Mouse (Mus musculus) limb, embryonic 12.5 days (tissue): ENCODE measurements around the gene Asic2. TPM values are rescaled to one million over a fixed set of nuclear protein-coding genes. Genes with fewer than 3 reads are reported as not detected.

Experiments
- ATAC-seq: fragments of 200-750 bp; cut with Nextera tagmentation; 2 replicates; pipeline ENCODE4 v1.8.0; 2017; ENCODE audit warnings: low read depth, moderate TSS enrichment; ENCODE audit not compliant: insufficient number of reproducible peaks, insufficient read depth, low FRiP score, low TSS enrichment
- H3K27ac ChIP-seq: fragments of 300-500 bp; sonication (generic); 2 replicates; pipeline ENCODE4 v1.5.1; 2016; ENCODE audit warnings: mild to moderate bottlenecking, moderate library complexity
- H3K27me3 ChIP-seq: fragments of 300-500 bp; sonication (generic); 2 replicates; pipeline ENCODE4 v1.6.1; 2016; ENCODE audit warnings: mild to moderate bottlenecking, moderate library complexity
- H3K36me3 ChIP-seq: fragments of 300-500 bp; sonication (generic); 2 replicates; pipeline ENCODE4 v1.6.1; 2016; ENCODE audit warnings: mild to moderate bottlenecking, moderate library complexity
- H3K4me1 ChIP-seq: fragments of 300-500 bp; sonication (generic); replicated peaks from 2 replicates; pipeline ENCODE4 v1.6.1; 2016
- H3K4me2 ChIP-seq: fragments of 300-500 bp; sonication (generic); 2 replicates; pipeline ENCODE4 v1.6.1; 2016; ENCODE audit warnings: mild to moderate bottlenecking, moderate library complexity
- H3K4me3 ChIP-seq: fragments of 300-500 bp; sonication (generic); replicated peaks from 2 replicates; pipeline ENCODE4 v1.5.1; 2016; ENCODE audit warnings: mild to moderate bottlenecking
- H3K9ac ChIP-seq: fragments of 300-500 bp; sonication (generic); replicated peaks from 2 replicates; pipeline ENCODE4 v1.6.1; 2016; ENCODE audit warnings: mild to moderate bottlenecking, moderate library complexity
- H3K9me3 ChIP-seq: fragments of 300-500 bp; sonication (generic); 2 replicates; pipeline ENCODE4 v1.6.1; 2016; ENCODE audit warnings: mild to moderate bottlenecking, moderate library complexity
- WGBS: fragments of 180-500 bp; shearing (Covaris S2); methylation state at CpG from one replicate; pipeline ENCODE4 v1.1.7; 2016; 5-methylcytosine and 5-hydroxymethylcytosine counted together
- polyA plus RNA-seq: library from polyadenylated mRNA; unstranded; fragments of >200 nt; fragmentation: Nextera tagmentation; extraction: Ambion mirVana; gene quantifications from 2 replicates; pipeline ENCODE4 v1.2.1, GENCODE M21; 2016

The Asic2 gene
- polyA plus RNA-seq, 1 experiment from 2014 or later, result 0.51 TPM

DNA sequence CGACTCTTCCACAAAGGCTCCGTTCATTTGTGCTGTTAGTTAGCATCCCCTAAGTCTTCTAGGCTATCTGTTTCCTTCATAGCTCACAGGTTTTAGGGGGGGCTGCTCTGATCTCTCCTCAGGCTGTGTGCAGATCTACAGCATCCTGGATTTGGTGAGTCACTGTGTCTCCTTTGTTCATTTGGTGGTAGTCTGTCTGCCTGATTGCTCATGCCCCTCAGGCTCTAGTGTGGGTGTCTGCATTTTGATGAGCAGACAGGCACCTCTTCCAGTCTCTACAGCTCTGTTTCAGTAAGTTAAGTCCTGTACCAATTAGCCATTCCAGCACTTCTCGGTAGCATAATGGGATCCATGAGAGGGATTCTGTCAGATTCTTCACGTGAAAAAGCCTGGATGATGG lies 129.8 kb downstream of the Asic2 start:
- no peak overlapping the region for H3K4me3 ChIP-seq
- H3K4me1 ChIP-seq, result no peaks in the 10 kb centered on the region
- H3K4me2 ChIP-seq, result no peak overlapping the region
- H3K27ac ChIP-seq, result no peak overlapping the region
- no peak for ATAC-seq
- no peaks in the 10 kb centered on the region for H3K27me3 ChIP-seq
- H3K36me3 ChIP-seq, result no peaks in the 10 kb centered on the region
- no peak overlapping the region for H3K9ac ChIP-seq
- H3K9me3 ChIP-seq, result no peaks in the 10 kb centered on the region
- 66% methylated on average over 4 of the region's 4 CpGs for WGBS

DNA sequence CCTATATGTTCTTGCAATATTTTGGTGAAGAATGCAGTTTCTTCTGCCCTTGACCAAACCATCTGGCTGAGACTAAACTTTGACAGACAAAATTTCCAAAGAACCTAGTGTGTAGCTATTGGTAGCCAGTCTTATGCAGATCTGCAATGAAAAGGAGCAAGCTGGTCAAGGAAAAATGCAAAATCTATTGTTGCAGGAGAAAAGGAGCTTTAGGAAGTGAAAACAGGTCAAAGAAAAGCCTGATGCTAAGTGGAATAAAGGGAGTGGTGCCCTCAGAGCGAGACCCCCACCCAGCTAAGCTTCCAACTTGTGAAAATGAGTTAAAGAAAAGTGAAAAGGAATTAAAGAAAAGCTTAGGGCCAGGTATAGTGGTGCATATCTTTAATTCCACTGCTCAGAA lies 135.9 kb downstream of the Asic2 start:
- no peaks in the 10 kb centered on the region for H3K9me3 ChIP-seq
- H3K36me3 ChIP-seq, result no peaks in the 10 kb centered on the region
- no peak overlapping the region for H3K27ac ChIP-seq
- no peak overlapping the region for H3K4me3 ChIP-seq
- no peaks in the 10 kb centered on the region for H3K27me3 ChIP-seq
- H3K4me1 ChIP-seq, result no peaks in the 10 kb centered on the region
- no peak for ATAC-seq
- no peak overlapping the region for H3K9ac ChIP-seq
- WGBS, result 78% methylated on average over 1 of the region's 1 CpGs
- H3K4me2 ChIP-seq, result no peak overlapping the region

DNA sequence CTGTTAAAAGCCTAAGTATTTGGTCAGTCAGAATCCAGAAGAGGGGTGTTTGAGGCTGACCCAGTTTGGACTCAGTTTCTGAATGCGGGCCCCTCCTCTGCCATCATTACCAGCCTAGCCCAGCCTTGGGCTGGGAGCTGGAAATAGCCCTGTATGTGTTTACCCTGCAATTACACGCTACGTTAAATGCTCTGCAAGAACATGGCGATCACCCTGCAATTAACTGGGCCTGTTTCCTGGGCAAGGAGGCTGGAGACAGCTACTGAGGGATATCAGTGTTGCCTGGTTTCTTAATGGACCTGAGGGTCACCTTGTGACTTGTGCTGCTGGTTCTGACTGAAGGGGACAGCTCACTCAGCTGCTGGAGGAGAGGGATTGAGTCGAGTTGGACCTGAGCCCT lies 151.7 kb downstream of the Asic2 start:
- ATAC-seq, result no peak
- WGBS, result 45% methylated on average over 5 of the region's 5 CpGs
- Histone ChIP-seq H3K27ac (no peak overlapping the region), H3K36me3 (no peaks in the 10 kb centered on the region), H3K9ac (no peak overlapping the region), H3K9me3 (no peaks in the 10 kb centered on the region), H3K4me3 (no peak overlapping the region), H3K27me3 (0 out of 2 replicates have a peak, but pooled peaks cover 4% of the 10 kb centered on the region), H3K4me2 (no peak overlapping the region), H3K4me1 (no peaks in the 10 kb centered on the region)

DNA sequence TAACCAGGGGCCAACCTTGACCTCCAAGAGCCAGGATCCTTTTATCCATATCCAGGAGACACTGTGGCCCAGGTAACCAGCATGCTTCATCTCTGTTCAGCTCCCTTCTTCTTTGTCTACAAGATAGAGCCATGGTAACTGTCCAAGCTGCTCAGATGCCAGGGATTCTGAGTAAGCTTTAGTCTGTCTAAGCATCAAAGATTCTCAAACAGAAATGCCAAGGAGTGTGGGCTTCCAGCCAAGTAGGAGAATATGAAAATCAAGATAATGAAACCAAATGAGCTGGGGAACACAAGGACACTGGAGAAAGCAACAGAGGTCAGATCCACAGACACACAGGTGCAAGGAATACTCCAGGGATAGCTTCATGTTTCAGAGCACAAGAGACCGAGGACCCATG lies 153.4 kb downstream of the Asic2 start:
- Histone ChIP-seq H3K36me3 (no peaks in the 10 kb centered on the region), H3K4me1 (no peaks in the 10 kb centered on the region), H3K27ac (no peak overlapping the region), H3K9me3 (no peaks in the 10 kb centered on the region), H3K4me3 (no peak overlapping the region), H3K4me2 (no peak overlapping the region), H3K9ac (no peak overlapping the region), H3K27me3 (0 out of 2 replicates have a peak, but pooled peaks cover 4% of the 10 kb centered on the region)
- 100% methylated on average over 1 of the region's 1 CpGs for WGBS
- ATAC-seq, result no peak

DNA sequence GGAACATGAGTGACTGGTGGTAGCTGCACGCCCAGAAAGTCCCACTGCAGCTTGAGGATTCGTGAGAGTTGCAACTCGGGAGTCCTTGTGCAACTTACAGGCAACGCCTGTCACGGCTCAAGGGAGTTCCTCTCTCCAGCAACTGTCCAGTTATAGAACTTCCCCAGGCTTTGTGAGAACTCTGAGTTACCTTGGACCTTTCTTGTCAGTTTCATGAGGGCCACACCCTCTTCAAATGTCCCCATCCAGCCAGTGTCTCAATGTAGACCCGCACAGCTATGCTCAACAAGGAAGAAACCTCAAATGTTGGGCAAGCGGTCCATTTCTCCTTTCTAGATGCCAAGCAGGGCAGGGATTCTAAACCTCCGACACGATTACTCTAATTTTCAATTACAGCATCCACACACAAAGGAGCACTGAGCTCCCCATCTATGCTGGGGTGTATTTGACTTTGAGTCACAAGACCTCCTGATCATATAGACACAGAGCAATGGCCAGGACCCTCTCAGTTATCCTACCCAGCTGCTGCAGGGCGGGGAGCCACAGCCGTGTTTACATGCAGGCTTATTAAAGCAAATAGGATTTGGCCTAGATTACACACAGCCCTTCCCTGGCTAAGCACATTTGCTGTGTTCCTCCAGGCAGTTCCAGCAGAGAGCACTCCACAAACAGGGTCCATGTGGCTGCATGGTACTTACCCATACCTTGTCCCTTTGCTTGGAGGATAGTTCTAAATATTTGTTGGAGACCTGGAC lies 161.2 kb downstream of the Asic2 start:
- Histone ChIP-seq H3K27ac (no peak overlapping the region), H3K27me3 (no peaks in the 10 kb centered on the region), H3K9ac (no peak overlapping the region), H3K36me3 (no peaks in the 10 kb centered on the region), H3K9me3 (no peaks in the 10 kb centered on the region), H3K4me3 (no peak overlapping the region), H3K4me1 (peaks cover 13% of the 10 kb centered on the region), H3K4me2 (no peak overlapping the region)
- ATAC-seq, result no peak
- WGBS, result 88% methylated on average over 11 of the region's 11 CpGs

DNA sequence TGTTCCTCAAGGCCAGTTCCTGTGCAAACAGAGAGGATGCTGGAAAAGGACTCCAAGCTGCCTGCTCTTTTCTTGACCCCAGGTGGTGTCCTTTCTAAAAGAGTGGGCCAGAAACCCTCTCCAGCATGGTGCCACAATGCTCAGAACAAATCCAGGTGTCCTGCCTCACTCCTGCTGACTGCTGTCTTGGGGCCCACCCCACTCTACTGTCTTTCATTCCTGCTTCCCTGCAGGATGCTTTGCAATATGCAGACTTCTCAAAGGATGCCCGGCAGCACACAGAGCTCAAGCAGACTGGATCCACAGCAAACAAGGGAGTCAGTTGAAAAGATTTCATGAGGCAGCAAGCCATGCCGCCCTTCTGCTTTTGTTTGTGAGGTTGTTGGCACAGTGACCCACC lies 164.7 kb downstream of the Asic2 start:
- Histone ChIP-seq H3K36me3 (no peaks in the 10 kb centered on the region), H3K4me3 (no peak overlapping the region), H3K27ac (no peak overlapping the region), H3K4me2 (no peak overlapping the region), H3K9me3 (no peaks in the 10 kb centered on the region), H3K27me3 (peaks cover 12% of the 10 kb centered on the region), H3K9ac (no peak overlapping the region), H3K4me1 (peaks cover 13% of the 10 kb centered on the region)
- 58% methylated on average over 2 of the region's 2 CpGs for WGBS
- ATAC-seq, result no peak

DNA sequence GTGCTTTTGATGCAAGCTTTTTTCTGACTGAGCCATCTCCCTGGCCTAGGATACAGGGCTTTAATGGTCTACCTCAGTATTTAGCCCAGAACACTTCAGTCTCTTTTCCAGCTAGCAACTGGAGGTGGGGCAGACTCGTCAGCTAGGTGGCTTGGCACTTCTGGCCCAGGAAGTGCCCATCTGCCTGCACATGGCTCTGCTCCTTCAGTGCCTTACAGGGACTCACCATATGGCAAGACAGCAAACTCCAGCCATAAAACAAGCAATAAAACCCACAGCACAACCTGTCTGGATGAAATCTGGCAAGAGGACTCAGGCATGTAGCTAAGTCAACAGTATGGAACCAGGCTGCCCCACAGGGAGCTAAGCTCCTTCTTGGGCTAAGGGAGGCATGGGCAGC lies 165.6 kb downstream of the Asic2 start:
- 12% methylated on average over 1 of the region's 1 CpGs for WGBS
- no peak for ATAC-seq
- Histone ChIP-seq H3K9ac (no peak overlapping the region), H3K9me3 (no peaks in the 10 kb centered on the region), H3K27me3 (peaks cover 16% of the 10 kb centered on the region), H3K4me2 (no peak overlapping the region), H3K4me3 (no peak overlapping the region), H3K27ac (peak overlapping the region; percentile 14; the same call in 1 of the 2 replicates), H3K4me1 (peaks cover 17% of the 10 kb centered on the region), H3K36me3 (no peaks in the 10 kb centered on the region)

DNA sequence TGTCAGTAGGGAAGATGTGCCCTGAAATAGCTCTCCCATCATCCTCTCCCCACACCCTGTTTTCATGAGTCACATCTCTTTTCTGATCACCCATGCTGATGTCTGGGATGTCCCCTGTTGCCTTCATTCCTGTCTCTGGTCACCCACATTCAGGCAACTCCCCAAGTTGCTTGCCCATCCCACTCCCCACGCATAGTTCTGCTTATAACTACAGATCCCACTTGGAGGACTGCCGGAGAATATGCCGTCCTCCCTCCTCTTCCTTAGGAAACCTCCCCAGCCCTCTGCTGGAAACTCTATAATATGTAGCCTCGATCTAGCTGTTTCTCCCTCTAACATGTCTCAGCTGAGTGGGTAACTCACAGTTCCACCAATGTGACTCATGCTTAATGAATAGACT lies 167.4 kb downstream of the Asic2 start:
- Histone ChIP-seq H3K27ac (no peak overlapping the region), H3K9me3 (no peaks in the 10 kb centered on the region), H3K36me3 (no peaks in the 10 kb centered on the region), H3K9ac (no peak overlapping the region), H3K4me2 (no peak overlapping the region), H3K4me1 (peaks cover 33% of the 10 kb centered on the region), H3K27me3 (peaks cover 23% of the 10 kb centered on the region), H3K4me3 (no peak overlapping the region)
- ATAC-seq, result no peak
- WGBS, result 77% methylated on average over 4 of the region's 4 CpGs

DNA sequence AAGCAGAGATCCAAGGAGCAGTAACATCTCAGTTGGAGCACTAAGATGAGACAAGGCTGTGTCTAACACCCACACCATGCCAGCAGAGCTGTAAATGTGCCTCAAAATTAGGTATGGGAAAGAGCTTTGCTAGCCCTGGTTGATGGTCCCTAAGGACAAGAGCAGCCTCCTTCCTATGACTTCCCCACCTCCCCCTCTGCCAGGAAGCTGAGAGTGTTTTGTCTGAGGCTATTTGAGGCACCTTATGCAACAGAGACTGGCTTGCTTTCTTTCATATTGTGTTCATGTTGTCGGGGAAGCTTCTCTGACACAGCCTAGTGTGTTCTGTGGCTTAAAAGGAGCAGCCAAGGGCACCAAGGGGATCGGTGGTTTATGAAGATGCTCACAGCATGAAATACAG lies 174.7 kb downstream of the Asic2 start:
- WGBS, result 79% methylated on average over 2 of the region's 2 CpGs
- no peak overlapping the region for H3K27ac ChIP-seq
- no peak overlapping the region for H3K9ac ChIP-seq
- no peaks in the 10 kb centered on the region for H3K9me3 ChIP-seq
- no peaks in the 10 kb centered on the region for H3K36me3 ChIP-seq
- no peak for ATAC-seq
- H3K4me3 ChIP-seq, result no peak overlapping the region
- H3K4me1 ChIP-seq, result peaks cover 23% of the 10 kb centered on the region
- H3K27me3 ChIP-seq, result peaks cover 24% of the 10 kb centered on the region
- no peak overlapping the region for H3K4me2 ChIP-seq

DNA sequence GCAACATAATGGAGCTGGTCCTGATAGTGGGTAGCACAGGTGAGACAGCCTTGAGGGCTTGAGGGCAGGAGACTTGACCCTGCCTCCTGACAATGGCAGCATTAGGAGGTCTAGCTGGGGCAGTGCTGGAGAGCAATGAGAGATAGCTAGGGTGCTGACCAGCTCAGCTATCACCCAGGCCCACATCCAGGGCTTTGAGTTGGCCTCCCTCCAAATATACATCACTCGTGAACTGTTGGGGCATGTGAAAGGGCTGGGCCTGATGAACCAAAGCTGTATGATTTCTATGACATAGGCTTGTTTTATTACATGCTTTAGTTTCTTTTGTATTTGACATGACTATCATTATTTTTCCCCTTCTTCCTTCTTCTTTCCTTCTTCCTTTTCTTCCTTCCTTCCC lies 176.7 kb downstream of the Asic2 start:
- Histone ChIP-seq H3K27ac (no peak overlapping the region), H3K27me3 (peaks cover 24% of the 10 kb centered on the region), H3K4me1 (peaks cover 8% of the 10 kb centered on the region), H3K4me2 (no peak overlapping the region), H3K36me3 (no peaks in the 10 kb centered on the region), H3K9me3 (no peaks in the 10 kb centered on the region), H3K4me3 (no peak overlapping the region), H3K9ac (no peak overlapping the region)
- WGBS, result 77% methylated on average over 1 of the region's 1 CpGs
- no peak for ATAC-seq

DNA sequence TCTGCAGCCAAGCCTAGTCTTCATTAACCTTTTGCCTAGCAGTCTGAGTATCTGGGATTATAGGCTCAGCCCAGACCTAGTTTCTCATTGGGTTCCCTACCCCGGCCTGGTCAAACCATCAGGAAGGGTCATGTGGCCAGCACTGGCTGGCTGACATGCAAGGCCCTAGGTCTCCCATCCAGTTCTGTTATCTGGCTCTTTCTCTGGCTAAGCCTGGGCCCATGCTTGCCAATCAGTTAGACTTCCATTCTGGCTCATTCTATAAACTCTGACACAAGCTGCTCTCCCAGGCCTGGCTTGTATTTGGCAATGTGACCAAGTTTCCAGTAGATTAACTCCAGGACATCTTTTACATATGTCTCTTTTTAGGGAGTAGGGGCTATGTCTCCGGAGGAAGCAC lies 187.7 kb downstream of the Asic2 start:
- Histone ChIP-seq H3K27ac (no peak overlapping the region), H3K36me3 (no peaks in the 10 kb centered on the region), H3K4me1 (no peaks in the 10 kb centered on the region), H3K4me2 (no peak overlapping the region), H3K9ac (no peak overlapping the region), H3K4me3 (no peak overlapping the region), H3K27me3 (peaks cover 4% of the 10 kb centered on the region; the same call in 1 of the 2 replicates), H3K9me3 (no peaks in the 10 kb centered on the region)
- 87% methylated on average over 2 of the region's 2 CpGs for WGBS
- ATAC-seq, result no peak

DNA sequence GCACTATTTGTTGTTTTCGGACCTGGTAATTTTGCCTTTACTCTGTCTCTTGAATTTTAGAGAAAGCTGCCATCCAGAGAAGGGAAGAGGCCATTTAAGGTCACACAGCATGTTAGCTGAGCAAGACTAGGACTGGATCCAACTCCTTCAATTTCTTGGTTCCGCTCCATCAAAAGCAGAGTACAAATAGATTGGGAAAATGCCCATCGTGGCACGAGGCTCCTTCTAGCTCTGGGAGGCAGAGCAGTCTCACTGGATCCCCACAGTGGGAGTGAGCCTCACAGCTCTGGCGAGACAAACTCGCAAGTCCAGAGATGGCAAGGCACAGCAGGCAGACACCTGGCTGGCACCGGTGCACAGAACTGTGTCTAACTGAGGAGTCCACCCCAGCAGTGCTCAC lies 188.4 kb downstream of the Asic2 start:
- Histone ChIP-seq H3K36me3 (no peaks in the 10 kb centered on the region), H3K27me3 (peaks cover 2% of the 10 kb centered on the region; the same call in 1 of the 2 replicates), H3K4me3 (no peak overlapping the region), H3K9me3 (no peaks in the 10 kb centered on the region), H3K9ac (no peak overlapping the region), H3K4me2 (no peak overlapping the region), H3K27ac (no peak overlapping the region), H3K4me1 (no peaks in the 10 kb centered on the region)
- ATAC-seq, result no peak
- 88% methylated on average over 7 of the region's 7 CpGs for WGBS
